Mouse (Mus musculus) hindbrain, embryonic 11.5 days (tissue): Measurements from ENCODE around the gene Agrn. TPM values are rescaled to one million over a fixed set of nuclear protein-coding genes. Genes with fewer than 3 reads are reported as not detected.
"Not testable (repeated sequence)": the region's sequence is repeated elsewhere in the genome, so short reads cannot be mapped to it uniquely, and the experiment has no call there.

Experiments used
- ATAC-seq: fragments of 200-750 bp; cut with Nextera tagmentation; 2 replicates; pipeline ENCODE4 v1.8.0; 2017; ENCODE audit warnings: mild to moderate bottlenecking, moderate TSS enrichment, moderate library complexity; ENCODE audit not compliant: low FRiP score
- DNase-seq: peaks from one replicate; pipeline ENCODE4 v3.0.0-alpha.2; 2015; ENCODE audit warnings: low spot score
- H3K27ac ChIP-seq: fragments of 300-500 bp; sonication (generic); 2 replicates; pipeline ENCODE4 v1.5.1; 2014; ENCODE audit warnings: mild to moderate bottlenecking, low read depth, low read length
- H3K27me3 ChIP-seq: fragments of 300-500 bp; sonication (generic); 2 replicates; pipeline ENCODE4 v1.6.1; 2014; ENCODE audit warnings: mild to moderate bottlenecking, low read length, moderate library complexity, mixed read lengths; ENCODE audit not compliant: control insufficient read depth, insufficient read depth
- H3K36me3 ChIP-seq: fragments of 300-500 bp; sonication (generic); 2 replicates; pipeline ENCODE4 v1.6.1; 2014; ENCODE audit warnings: mild to moderate bottlenecking, low read length, moderate library complexity, mixed read lengths; ENCODE audit not compliant: control insufficient read depth, insufficient read depth
- H3K4me1 ChIP-seq: fragments of 300-500 bp; sonication (generic); replicated peaks from 2 replicates; pipeline ENCODE4 v1.6.1; 2014; ENCODE audit warnings: low read length, mixed read lengths; ENCODE audit not compliant: control insufficient read depth, insufficient read depth
- H3K4me2 ChIP-seq: fragments of 300-500 bp; sonication (generic); replicated peaks from 2 replicates; pipeline ENCODE4 v1.6.1; 2014; ENCODE audit warnings: mild to moderate bottlenecking, low read depth, low read length
- H3K4me3 ChIP-seq: fragments of 300-500 bp; sonication (generic); 2 replicates; pipeline ENCODE4 v1.5.1; 2014; ENCODE audit warnings: low read depth, low read length
- H3K9ac ChIP-seq: fragments of 300-500 bp; sonication (generic); 2 replicates; pipeline ENCODE4 v1.6.1; 2014; ENCODE audit warnings: low read depth, low read length
- H3K9me3 ChIP-seq: fragments of 300-500 bp; sonication (generic); 2 replicates; pipeline ENCODE4 v1.6.1; 2016; ENCODE audit warnings: low read length; ENCODE audit not compliant: control insufficient read depth
- WGBS: fragments of 180-500 bp; shearing (Covaris S2); extraction: QIAGEN DNeasy Blood & Tissue Kit; methylation state at CpG from one replicate; pipeline ENCODE4 v1.1.7; 2014; 5-methylcytosine and 5-hydroxymethylcytosine counted together
- polyA plus RNA-seq: library from polyadenylated mRNA; unstranded; fragments of >200 nt; fragmentation: Nextera tagmentation; extraction: Ambion mirVana; gene quantifications from 2 replicates; pipeline ENCODE4 v1.2.1, GENCODE M21; 2014

Gene Agrn
- polyA plus RNA-seq, 1 experiment from 2014 or later, result 79.7 TPM

DNA sequence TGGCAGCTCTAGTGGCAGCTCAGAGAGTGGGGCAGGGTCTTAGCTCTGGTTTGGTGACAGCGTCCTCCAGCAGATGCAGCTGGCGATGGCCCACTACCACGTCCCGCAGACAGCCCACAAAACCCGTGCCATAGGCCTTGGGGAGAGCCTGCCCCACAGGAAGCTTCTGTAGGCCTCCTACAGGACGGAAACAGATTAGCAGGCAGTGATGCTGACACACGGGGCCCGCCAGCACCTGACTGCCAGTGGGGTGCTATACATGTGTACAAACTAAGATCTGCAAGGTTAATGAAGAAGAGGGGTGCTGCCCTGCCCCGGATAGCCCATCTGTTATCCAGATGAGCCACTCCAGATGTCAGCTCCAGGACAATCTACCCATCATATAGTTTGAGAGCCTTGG lies 30.8 kb downstream of the Agrn start:
- H3K9ac ChIP-seq, result no peak overlapping the region
- 91% methylated on average over 9 of the region's 9 CpGs for WGBS
- H3K9me3 ChIP-seq, result no peaks in the 10 kb centered on the region
- H3K36me3 ChIP-seq, result peaks cover 49% of the 10 kb centered on the region
- no peak overlapping the region for H3K4me2 ChIP-seq
- no peak overlapping the region for H3K27ac ChIP-seq
- ATAC-seq, result no peak
- no peak overlapping the region for H3K4me3 ChIP-seq
- H3K4me1 ChIP-seq, result no peaks in the 10 kb centered on the region
- DNase-seq, result no peak
- H3K27me3 ChIP-seq, result no peaks in the 10 kb centered on the region

DNA sequence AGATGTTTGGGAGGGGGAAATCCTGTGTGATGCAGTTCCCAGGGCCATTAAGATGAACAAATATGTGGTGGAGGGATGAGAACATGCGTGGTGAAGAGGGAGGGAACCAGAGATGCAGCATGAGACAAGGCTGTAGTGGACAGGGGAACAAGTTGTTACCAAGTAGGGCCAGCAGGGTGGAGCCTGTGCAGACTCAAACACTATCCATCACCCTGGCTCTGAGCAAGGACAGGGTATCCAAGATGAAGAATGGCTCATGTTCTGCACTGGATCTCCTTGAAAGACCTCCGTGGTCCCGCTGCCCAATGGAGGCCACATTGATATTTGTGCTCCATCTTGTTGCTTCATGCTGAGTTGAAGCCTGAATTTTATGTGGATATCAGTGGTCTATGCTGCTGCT lies 42.5 kb downstream of the Agrn start:
- H3K4me1 ChIP-seq, result no peaks in the 10 kb centered on the region
- DNase-seq, result no peak
- H3K4me3 ChIP-seq, result no peak overlapping the region
- no peak for ATAC-seq
- no peaks in the 10 kb centered on the region for H3K27me3 ChIP-seq
- no peak overlapping the region for H3K27ac ChIP-seq
- no peak overlapping the region for H3K9ac ChIP-seq
- H3K9me3 ChIP-seq, result 0 out of 2 replicates have a peak, but pooled peaks cover 2% of the 10 kb centered on the region
- H3K36me3 ChIP-seq, result no peaks in the 10 kb centered on the region
- WGBS, result 94% methylated on average over 3 of the region's 3 CpGs
- H3K4me2 ChIP-seq, result no peak overlapping the region

DNA sequence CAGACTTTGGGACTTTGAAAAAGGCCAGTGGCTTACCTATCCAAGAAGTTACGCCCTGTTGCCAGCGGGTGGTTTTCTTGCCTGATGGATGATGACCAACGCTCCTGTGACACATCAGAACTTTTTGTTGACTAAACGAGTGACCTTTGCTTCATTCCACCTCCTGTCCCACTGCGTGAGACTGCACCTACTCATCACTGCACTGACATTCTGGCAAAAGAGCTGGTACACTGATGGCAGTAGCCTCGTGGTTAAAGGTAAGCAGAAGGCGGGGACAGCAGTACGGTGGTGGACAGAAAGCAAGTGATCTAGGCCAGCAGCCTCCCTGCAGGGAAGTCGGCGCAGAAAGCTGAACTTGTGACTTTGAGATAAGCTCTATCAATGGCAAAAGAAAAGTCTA lies 46.4 kb downstream of the Agrn start:
- DNase-seq, H3K27me3 ChIP-seq, H3K9ac ChIP-seq: not testable (repeated sequence)

GRCm38 (mm10) chr4:156136285-156137100 lies 60.8 kb downstream of the Agrn start:
- Histone ChIP-seq H3K9me3 (no peaks in the 10 kb centered on the region), H3K4me3 (no peak overlapping the region), H3K36me3 (no peaks in the 10 kb centered on the region), H3K27ac (no peak overlapping the region), H3K27me3 (no peaks in the 10 kb centered on the region), H3K4me2 (no peak overlapping the region), H3K9ac (no peak overlapping the region), H3K4me1 (no peaks in the 10 kb centered on the region)
- no peak for ATAC-seq
- DNase-seq, result no peak
- 95% methylated on average over 30 of the region's 30 CpGs for WGBS

More for the DNA sequence above, 46.4 kb downstream of the Agrn start:
- not testable (repeated sequence) for ATAC-seq, H3K4me1 ChIP-seq, H3K36me3 ChIP-seq, H3K9me3 ChIP-seq, H3K27ac ChIP-seq, H3K4me2 ChIP-seq, H3K4me3 ChIP-seq
- 90% methylated on average over 10 of the region's 10 CpGs for WGBS

DNA sequence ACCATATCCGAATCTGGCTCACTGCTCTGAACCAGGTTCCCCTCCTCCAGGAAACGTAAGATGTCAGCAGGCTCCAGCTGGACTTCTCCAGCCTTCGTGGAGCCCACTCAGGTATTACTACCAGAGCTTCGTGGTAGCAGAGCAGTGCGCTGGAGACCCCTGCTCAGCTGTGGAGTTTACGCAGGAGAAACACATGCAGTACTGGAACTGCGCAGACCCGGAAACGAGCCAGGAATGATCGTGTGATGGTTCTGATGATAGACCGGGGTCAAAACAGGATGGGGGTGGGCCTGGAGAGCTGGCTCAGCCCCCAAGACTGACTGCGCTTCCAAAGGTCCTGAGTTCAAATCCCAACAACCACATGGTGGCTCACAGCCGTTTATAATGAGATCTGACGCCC lies 61.5 kb downstream of the Agrn start:
- Histone ChIP-seq H3K27me3 (no peaks in the 10 kb centered on the region), H3K27ac (no peak overlapping the region), H3K4me2 (no peak overlapping the region), H3K9ac (no peak overlapping the region), H3K4me3 (no peak overlapping the region), H3K36me3 (no peaks in the 10 kb centered on the region), H3K9me3 (no peaks in the 10 kb centered on the region), H3K4me1 (no peaks in the 10 kb centered on the region)
- DNase-seq (no peak), ATAC-seq (no peak)
- WGBS, result 94% methylated on average over 14 of the region's 14 CpGs

GRCm38 (mm10) chr4:156135112-156135511 lies 62.2 kb downstream of the Agrn start:
- Histone ChIP-seq H3K4me1 (no peaks in the 10 kb centered on the region), H3K27me3 (no peaks in the 10 kb centered on the region), H3K9me3 (no peaks in the 10 kb centered on the region), H3K4me3 (no peak overlapping the region), H3K9ac (no peak overlapping the region), H3K27ac (no peak overlapping the region), H3K4me2 (no peak overlapping the region), H3K36me3 (no peaks in the 10 kb centered on the region)
- WGBS, result 90% methylated on average over 13 of the region's 13 CpGs
- DNase-seq (no peak), ATAC-seq (no peak)

DNA sequence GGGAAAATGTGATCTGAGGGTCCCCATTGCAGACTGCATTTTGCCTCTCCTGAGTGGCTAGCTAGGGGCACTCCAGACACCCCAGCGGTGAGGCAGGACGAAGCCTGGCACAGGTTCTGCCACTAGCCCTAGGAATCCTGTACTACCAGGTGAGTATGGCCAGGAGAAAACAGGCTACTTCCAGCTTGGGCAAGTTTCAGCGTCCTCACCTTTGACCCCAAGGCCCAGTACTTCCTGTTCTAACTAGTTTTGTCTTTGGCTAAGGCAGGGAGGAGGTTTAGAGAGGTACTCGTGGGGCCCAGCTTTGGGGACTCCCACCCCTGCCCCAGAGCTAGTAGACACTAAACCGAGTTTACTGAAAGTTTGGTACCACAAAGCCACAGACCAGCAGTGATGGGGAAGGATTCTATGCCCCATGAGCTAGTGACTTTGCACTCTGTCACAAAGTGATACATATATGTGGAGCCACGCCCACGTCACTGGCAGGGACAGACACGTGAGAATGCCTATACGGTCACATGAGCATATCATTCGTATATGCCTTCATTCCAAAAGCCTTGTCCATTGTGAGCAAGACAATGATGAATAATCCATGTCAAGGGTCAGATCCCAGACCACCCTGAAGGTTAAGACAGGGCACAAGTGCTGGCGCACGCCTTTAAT lies 63.2 kb downstream of the Agrn start:
- H3K9me3 ChIP-seq, result no peaks in the 10 kb centered on the region
- 78% methylated on average over 12 of the region's 12 CpGs for WGBS

GRCm38 (mm10) chr4:156133334-156133733 lies 64.0 kb downstream of the Agrn start:
- Histone ChIP-seq H3K9me3 (no peaks in the 10 kb centered on the region), H3K4me3 (no peak overlapping the region), H3K27ac (no peak overlapping the region), H3K4me2 (no peak overlapping the region), H3K9ac (no peak overlapping the region), H3K36me3 (no peaks in the 10 kb centered on the region), H3K4me1 (no peaks in the 10 kb centered on the region), H3K27me3 (no peaks in the 10 kb centered on the region)
- 68% methylated on average over 5 of the region's 5 CpGs for WGBS
- ATAC-seq (no peak), DNase-seq (no peak)

More for the DNA sequence above, 63.2 kb downstream of the Agrn start:
- H3K4me2 ChIP-seq, result no peak overlapping the region
- no peaks in the 10 kb centered on the region for H3K4me1 ChIP-seq
- ATAC-seq, result no peak
- no peak for DNase-seq
- H3K27me3 ChIP-seq, result no peaks in the 10 kb centered on the region
- no peaks in the 10 kb centered on the region for H3K36me3 ChIP-seq
- H3K27ac ChIP-seq, result no peak overlapping the region
- H3K9ac ChIP-seq, result no peak overlapping the region
- H3K4me3 ChIP-seq, result no peak overlapping the region

GRCm38 (mm10) chr4:156130940-156131339 lies 66.3 kb downstream of the Agrn start:
- Histone ChIP-seq H3K4me1 (no peaks in the 10 kb centered on the region), H3K27me3 (no peaks in the 10 kb centered on the region), H3K9ac (no peak overlapping the region), H3K9me3 (no peaks in the 10 kb centered on the region), H3K27ac (no peak overlapping the region), H3K4me3 (no peak overlapping the region), H3K36me3 (peaks cover under 1% of the 10 kb centered on the region; the same call in 1 of the 2 replicates), H3K4me2 (no peak overlapping the region)
- ATAC-seq (no peak), DNase-seq (no peak)
- 87% methylated on average over 10 of the region's 10 CpGs for WGBS
